Mouse (Mus musculus) embryonic facial prominence, embryonic 14.5 days (tissue): ENCODE results near the gene Ear1. TPM values are rescaled to one million over a fixed set of nuclear protein-coding genes. Genes with fewer than 3 reads are reported as not detected.
"Not testable (repeated sequence)": the region's sequence is repeated elsewhere in the genome, so short reads cannot be mapped to it uniquely, and the experiment has no call there.

Experiments used
- ATAC-seq: fragments of 200-750 bp; cut with Nextera tagmentation; 2 replicates; pipeline ENCODE4 v1.8.0; 2017; ENCODE audit warnings: low read depth, moderate number of reproducible peaks, moderate TSS enrichment
- DNase-seq: peaks from one replicate; pipeline ENCODE4 v3.0.0-alpha.2; 2015; ENCODE audit warnings: low spot score
- H3K27ac ChIP-seq: fragments of 300-500 bp; sonication (generic); replicated peaks from 2 replicates; pipeline ENCODE4 v1.5.1; 2014; ENCODE audit warnings: low read depth, mild to moderate bottlenecking, low read length, moderate library complexity
- H3K27me3 ChIP-seq: fragments of 300-500 bp; sonication (generic); replicated peaks from 2 replicates; pipeline ENCODE4 v1.6.1; 2014; ENCODE audit warnings: low read length; ENCODE audit not compliant: control insufficient read depth, insufficient read depth
- H3K36me3 ChIP-seq: fragments of 300-500 bp; sonication (generic); 2 replicates; pipeline ENCODE4 v1.6.1; 2014; ENCODE audit warnings: low read length, mixed read lengths; ENCODE audit not compliant: control insufficient read depth, insufficient read depth
- H3K4me1 ChIP-seq: fragments of 300-500 bp; sonication (generic); 2 replicates; pipeline ENCODE4 v1.6.1; 2014; ENCODE audit warnings: antibody characterized with exemption, low read length; ENCODE audit not compliant: control insufficient read depth, insufficient read depth
- H3K4me2 ChIP-seq: fragments of 300-500 bp; sonication (generic); 2 replicates; pipeline ENCODE4 v1.6.1; 2014; ENCODE audit warnings: low read depth, mild to moderate bottlenecking, low read length, moderate library complexity, mixed read lengths
- H3K4me3 ChIP-seq: fragments of 300-500 bp; sonication (generic); 2 replicates; pipeline ENCODE4 v1.5.1; 2014; ENCODE audit warnings: low read depth, mild to moderate bottlenecking, low read length
- H3K9ac ChIP-seq: fragments of 300-500 bp; sonication (generic); 2 replicates; pipeline ENCODE4 v1.6.1; 2014; ENCODE audit warnings: low read depth, mild to moderate bottlenecking, low read length, moderate library complexity, mixed read lengths
- H3K9me3 ChIP-seq: fragments of 300-500 bp; sonication (generic); 2 replicates; pipeline ENCODE4 v1.6.1; 2016; ENCODE audit warnings: low read length; ENCODE audit not compliant: control insufficient read depth
- WGBS: fragments of 180-500 bp; shearing (Covaris S2); extraction: QIAGEN DNeasy Blood & Tissue Kit; methylation state at CpG from one replicate; pipeline ENCODE4 v1.1.7; 2014; 5-methylcytosine and 5-hydroxymethylcytosine counted together
- polyA plus RNA-seq: library from polyadenylated mRNA; unstranded; fragments of >200 nt; fragmentation: Nextera tagmentation; extraction: Ambion mirVana; gene quantifications from 2 replicates; pipeline ENCODE4 v1.2.1, GENCODE M21; 2014

Ear1 gene
- polyA plus RNA-seq, 1 experiment from 2014 or later = not detected

- ATAC-seq, H3K4me1 ChIP-seq, H3K9me3 ChIP-seq, H3K9ac ChIP-seq, DNase-seq, H3K4me3 ChIP-seq, H3K27ac ChIP-seq, H3K4me2 ChIP-seq, H3K36me3 ChIP-seq, H3K27me3 ChIP-seq: not testable (repeated sequence)
- 43% methylated on average over 1 of the region's 2 CpGs for WGBS
These were observed 53.4 kb downstream of the Ear1 start for GRCm38 (mm10) chr14:43821869-43822268.

- WGBS = 68% methylated on average over 6 of the region's 9 CpGs
- peak; percentile 35 for DNase-seq
- not testable (repeated sequence) for H3K9me3 ChIP-seq
These were observed 62.9 kb downstream of the Ear1 start for GRCm38 (mm10) chr14:43812458-43812857.

GRCm38 (mm10) chr14:43808142-43808541, 67.2 kb downstream of the Ear1 start:
- not testable (repeated sequence) for H3K9ac ChIP-seq, ATAC-seq, H3K36me3 ChIP-seq, H3K27ac ChIP-seq, DNase-seq, H3K9me3 ChIP-seq, H3K4me2 ChIP-seq, H3K4me3 ChIP-seq, H3K27me3 ChIP-seq, H3K4me1 ChIP-seq
- WGBS = 79% methylated on average over 4 of the region's 4 CpGs

More at GRCm38 (mm10) chr14:43812458-43812857, 62.9 kb downstream of the Ear1 start:
- not testable (repeated sequence) for H3K36me3 ChIP-seq, H3K4me3 ChIP-seq, H3K9ac ChIP-seq, H3K4me2 ChIP-seq, H3K4me1 ChIP-seq, ATAC-seq, H3K27ac ChIP-seq, H3K27me3 ChIP-seq

- H3K4me2 ChIP-seq, H3K4me3 ChIP-seq, H3K27ac ChIP-seq, H3K27me3 ChIP-seq, H3K4me1 ChIP-seq, DNase-seq, H3K9me3 ChIP-seq, H3K9ac ChIP-seq, ATAC-seq, H3K36me3 ChIP-seq: not testable (repeated sequence)
- 9% methylated on average over 6 of the region's 7 CpGs for WGBS
These were observed 70.9 kb downstream of the Ear1 start for GRCm38 (mm10) chr14:43804435-43804834.

GRCm38 (mm10) chr14:43796905-43797470, 78.3 kb downstream of the Ear1 start:
- Histone ChIP-seq H3K4me2 (peak overlapping the region; percentile 52), H3K4me3 (peak overlapping the region; percentile 24), H3K9ac (peak overlapping the region; percentile 46)
- not testable (repeated sequence) for H3K36me3 ChIP-seq, H3K9me3 ChIP-seq, H3K4me1 ChIP-seq, H3K27me3 ChIP-seq, H3K27ac ChIP-seq
- DNase-seq = peak; percentile 16
- 12% methylated on average over 19 of the region's 23 CpGs for WGBS
- ATAC-seq = peak; percentile 68; the same call in 1 of the 2 replicates

- ATAC-seq (peak; percentile 63), DNase-seq (no peak)
- Histone ChIP-seq H3K4me3 (peak overlapping the region; percentile 24), H3K4me1 (no peaks in the 10 kb centered on the region), H3K9ac (peak overlapping the region; percentile 46), H3K27me3 (no peaks in the 10 kb centered on the region), H3K9me3 (no peaks in the 10 kb centered on the region), H3K4me2 (peak overlapping the region; percentile 52), H3K36me3 (no peaks in the 10 kb centered on the region), H3K27ac (no peak overlapping the region)
- 19% methylated on average over 14 of the region's 14 CpGs for WGBS
These were observed 79.0 kb downstream of the Ear1 start for GRCm38 (mm10) chr14:43796069-43796904.

GRCm38 (mm10) chr14:43793811-43794210, 81.5 kb downstream of the Ear1 start:
- WGBS = 63% methylated on average over 5 of the region's 5 CpGs

GRCm38 (mm10) chr14:43784645-43785044, 90.7 kb downstream of the Ear1 start, which contains the start of gene Gm8180:
Gene Gm8180 (minus strand): TSS chr14:43784745.
- not testable (repeated sequence) for H3K4me2 ChIP-seq, H3K27me3 ChIP-seq, ATAC-seq, H3K4me1 ChIP-seq, H3K9ac ChIP-seq, H3K36me3 ChIP-seq, H3K27ac ChIP-seq, H3K4me3 ChIP-seq, H3K9me3 ChIP-seq, DNase-seq
- 98% methylated on average over 3 of the region's 3 CpGs for WGBS

More at GRCm38 (mm10) chr14:43793811-43794210, 81.5 kb downstream of the Ear1 start:
- H3K36me3 ChIP-seq, H3K27me3 ChIP-seq, DNase-seq, H3K9me3 ChIP-seq, H3K9ac ChIP-seq, H3K4me2 ChIP-seq, H3K4me1 ChIP-seq, H3K27ac ChIP-seq, ATAC-seq, H3K4me3 ChIP-seq: not testable (repeated sequence)
